Mouse (Mus musculus): ENCODE results near the gene Elk4.
A peak's percentile ranks its signal among the peaks of the same experiment; 100 is the strongest.

Elk4 gene

DNA sequence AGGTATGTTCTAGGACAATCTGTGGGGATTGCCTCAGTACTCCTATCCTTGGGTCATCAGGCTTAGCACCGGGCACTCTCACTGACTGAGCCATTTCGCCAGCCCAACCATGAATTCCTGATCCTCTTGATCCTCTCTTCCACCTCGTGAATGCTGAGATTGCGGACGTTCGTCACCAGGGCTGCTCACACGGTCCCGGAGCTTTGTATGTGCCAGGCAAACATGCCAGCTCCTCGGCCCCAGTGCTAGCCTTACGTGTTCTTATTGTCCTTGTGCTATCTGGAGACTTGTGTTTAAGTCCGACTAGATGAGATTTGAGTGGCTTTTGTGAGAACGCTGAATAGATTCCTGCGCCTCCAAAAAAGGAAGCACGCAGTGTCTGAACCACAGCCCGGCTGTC is 20.0 kb upstream of the Elk4 start:
- no peak for DNase-seq (ENCODE audit: low read depth)

DNA sequence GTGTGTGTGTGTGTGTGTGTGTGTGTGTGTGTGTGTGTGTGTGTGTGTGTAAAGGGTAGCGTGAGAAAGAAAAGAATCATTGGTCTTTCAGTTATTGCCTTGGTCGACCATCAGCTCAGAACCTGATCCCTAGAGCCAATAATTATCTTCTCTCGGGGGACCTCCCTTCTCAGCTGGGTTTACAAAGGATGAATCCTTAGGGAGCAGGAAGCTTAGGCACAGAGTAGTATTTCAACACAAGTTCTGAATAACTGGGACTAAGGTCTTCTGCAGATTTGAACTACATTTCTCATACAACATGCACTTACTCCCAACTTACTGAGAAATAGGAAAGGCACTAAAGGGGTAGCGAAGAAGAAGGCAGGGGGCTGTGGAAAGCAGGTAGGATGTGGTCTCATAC is 17.9 kb upstream of the Elk4 start:
- no peak for DNase-seq (ENCODE audit: low read depth)

- no peak for DNase-seq (ENCODE audit: low read depth)
Measured at GRCm38 (mm10) chr1:131990083-131990760, 17.2 kb upstream of the Elk4 start.

DNA sequence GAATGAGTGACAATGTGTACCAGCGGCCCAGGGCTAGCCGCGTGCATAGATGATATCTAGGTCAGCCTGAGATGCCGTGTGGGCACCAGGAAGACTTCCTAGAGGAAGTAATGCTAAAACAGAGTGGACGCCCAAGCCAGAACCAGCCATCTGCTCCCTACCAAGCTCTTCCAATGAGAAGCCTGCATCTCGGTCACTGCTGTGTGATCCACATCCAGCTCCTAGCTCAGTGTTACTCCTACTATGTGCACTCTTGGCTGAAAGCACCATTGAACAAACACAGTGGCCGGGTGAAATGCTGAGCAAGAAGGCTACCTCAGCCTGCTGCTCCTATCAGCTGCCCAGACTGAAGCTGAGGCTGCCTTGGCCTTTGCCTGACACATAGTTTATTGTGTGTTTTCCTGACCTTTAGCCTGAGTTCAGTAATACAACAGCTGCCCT is 14.8 kb upstream of the Elk4 start:
- no peak for DNase-seq (ENCODE audit: low read depth)

- DNase-seq (ENCODE audit: low read depth) = no peak
Measured at GRCm38 (mm10) chr1:131993169-131994040, 14.0 kb upstream of the Elk4 start.

DNA sequence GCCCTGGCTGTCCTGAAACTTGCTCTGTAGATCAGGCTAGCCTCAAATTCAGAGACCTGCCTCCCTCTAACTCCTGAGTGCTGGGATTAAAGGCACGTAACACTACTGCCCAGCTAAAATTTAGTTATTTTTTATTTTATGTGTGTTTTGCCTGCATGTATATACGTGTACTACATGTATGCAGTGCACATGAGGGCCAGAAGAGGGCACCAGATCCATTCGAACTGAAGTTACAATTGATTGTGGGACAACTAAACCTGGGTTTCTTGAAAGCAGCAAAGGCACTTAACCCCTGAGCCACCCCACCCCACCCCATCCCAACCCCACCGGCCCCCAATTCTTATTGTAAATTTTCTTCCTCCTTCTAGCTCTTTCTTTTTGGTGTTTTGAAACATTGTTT is 12.3 kb upstream of the Elk4 start:
- DNase-seq (ENCODE audit: low read depth) = peak; percentile 53

DNA sequence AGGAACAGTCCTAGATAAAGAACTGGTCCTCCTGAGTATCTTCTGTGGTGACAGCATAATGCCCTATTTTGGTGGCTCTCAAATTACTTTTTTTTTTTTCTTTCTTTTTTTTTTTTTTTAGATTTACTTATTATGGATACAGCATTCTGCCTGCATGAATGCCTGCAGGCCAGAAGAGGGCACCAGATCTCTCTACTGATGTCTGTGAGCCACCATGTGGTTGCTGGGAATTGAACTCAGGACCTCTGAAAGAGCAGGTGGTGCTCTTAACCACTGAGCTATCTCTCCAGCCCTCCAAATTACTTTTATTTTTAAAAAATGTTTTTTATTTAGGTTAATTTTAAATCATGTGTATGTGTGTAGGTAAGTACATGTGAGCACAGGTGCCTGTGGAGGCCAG is 6.9 kb upstream of the Elk4 start:
- DNase-seq (ENCODE audit: low read depth) = no peak

GRCm38 (mm10) chr1:132001880-132002330 is 5.5 kb upstream of the Elk4 start:
- no peak for DNase-seq (ENCODE audit: low read depth)

GRCm38 (mm10) chr1:132003111-132003510 is 4.3 kb upstream of the Elk4 start:
- DNase-seq (ENCODE audit: low read depth) = no peak

GRCm38 (mm10) chr1:132003817-132004216 is 3.6 kb upstream of the Elk4 start:
- DNase-seq (ENCODE audit: low read depth) = no peak

DNA sequence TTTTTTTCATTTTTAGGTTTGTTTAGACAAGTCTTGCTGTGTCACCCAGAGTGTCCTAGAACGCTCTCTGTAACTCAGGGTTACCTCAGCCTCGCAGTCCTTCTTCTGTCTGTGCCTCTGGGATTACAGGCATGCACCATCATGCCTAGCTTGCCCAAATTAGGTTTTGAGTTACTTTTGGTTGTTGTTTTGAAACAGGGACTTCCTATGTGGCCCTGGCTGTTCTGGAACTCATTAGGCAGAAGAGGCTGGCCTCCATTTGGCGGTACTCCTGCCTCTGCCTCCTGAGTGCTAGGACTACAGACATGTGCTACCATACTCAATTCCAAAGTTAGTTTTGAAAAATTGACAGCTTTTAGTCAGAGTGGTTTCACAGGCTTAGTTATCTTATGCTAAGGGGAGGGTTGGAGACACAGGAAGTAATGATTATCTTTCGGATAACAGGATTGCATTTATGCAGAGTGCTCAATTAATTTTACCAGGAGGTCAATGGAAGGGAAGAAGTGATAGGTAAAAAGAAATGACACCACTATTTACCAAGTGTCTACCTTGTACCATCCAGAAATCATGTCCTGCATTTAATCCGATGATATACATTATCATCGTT is 2.7 kb upstream of the Elk4 start:
- no peak for DNase-seq (ENCODE audit: low read depth)

DNA sequence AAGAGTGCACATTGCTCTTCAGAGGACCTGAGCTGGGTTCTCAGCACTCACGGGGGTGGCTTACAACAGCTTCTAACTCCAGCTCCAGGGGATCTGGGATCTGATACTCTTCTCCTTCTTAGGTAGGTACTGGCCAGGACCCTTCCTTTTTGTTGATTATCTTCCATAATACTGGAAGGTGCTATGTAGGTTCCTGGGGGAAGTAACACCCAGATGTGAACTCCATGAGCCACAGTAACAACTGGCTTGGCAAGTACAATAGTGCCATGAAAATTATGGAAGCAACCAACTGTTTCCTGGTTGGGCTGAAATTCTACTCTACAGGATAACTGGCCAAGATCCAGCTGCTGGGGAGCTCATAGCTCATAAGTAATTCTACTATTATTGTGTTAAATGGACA is 1.9 kb upstream of the Elk4 start:
- DNase-seq (ENCODE audit: low read depth) = no peak

DNA sequence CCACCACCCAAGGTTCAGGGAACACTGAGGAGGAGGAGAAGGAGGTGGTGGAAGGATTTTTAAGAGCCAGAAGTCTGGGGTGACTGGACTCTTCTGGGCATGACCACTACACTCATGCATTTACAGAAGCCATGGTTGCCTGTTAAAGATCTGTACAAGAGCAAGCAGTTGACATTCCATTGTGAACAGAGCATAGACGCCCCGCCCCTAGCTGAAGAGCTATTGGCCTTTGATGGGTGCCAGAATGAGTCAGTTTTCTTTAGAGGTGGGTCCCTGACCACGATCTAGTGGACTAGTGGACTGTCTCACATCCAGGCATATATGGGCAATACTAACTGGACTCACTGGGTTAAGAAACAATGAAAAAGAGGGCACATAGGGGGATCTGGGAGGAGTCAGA is 1.4 kb upstream of the Elk4 start:
- no peak for DNase-seq (ENCODE audit: low read depth)

GRCm38 (mm10) chr1:132006721-132007120 is 686 bp upstream of the Elk4 start:
- no peak for DNase-seq (ENCODE audit: low read depth)

- peak; percentile 73 for DNase-seq (ENCODE audit: low read depth)
Measured at GRCm38 (mm10) chr1:132007828-132008827, 721 bp downstream of the Elk4 start.

DNA sequence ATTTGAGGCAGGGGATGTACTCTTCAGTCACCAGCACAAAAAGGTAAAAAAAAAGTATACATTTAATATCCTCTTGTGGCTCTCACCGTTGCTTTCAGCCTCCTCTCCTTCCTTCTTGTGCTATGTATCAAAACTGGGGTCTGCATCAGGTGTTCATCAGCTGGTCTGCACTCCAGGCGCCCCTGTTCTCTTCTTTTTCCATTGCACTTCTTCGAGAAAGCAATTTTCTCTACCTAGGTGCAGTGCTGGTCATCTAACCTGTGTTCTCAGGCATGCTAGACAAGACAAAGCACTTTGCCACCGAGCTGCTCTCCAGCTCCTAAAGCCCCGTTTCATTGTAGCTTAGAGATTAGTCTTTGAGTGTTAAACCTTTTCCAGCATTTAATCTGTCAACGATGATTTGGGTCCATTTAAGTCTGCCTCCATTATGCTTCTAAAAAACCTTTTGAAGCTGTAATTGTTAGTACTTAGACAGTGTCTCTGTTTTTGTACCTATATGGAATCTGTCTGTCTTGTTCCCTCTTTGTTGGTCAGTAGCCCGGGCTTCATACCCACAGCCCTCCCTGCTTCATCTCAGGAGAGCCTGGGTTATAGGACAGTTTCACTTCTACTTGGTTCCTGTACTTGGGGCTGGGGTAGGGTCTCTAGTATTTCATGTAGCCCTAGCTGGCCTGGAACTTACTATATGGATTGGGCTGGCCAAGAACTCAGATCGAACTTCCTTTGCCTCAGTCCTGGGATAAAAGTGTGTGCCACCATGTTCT is 1.7 kb downstream of the Elk4 start:
- no peak for DNase-seq (ENCODE audit: low read depth)

- peak; percentile 47 for DNase-seq (ENCODE audit: low read depth)
Measured at GRCm38 (mm10) chr1:132010632-132011501, 3.5 kb downstream of the Elk4 start.

DNA sequence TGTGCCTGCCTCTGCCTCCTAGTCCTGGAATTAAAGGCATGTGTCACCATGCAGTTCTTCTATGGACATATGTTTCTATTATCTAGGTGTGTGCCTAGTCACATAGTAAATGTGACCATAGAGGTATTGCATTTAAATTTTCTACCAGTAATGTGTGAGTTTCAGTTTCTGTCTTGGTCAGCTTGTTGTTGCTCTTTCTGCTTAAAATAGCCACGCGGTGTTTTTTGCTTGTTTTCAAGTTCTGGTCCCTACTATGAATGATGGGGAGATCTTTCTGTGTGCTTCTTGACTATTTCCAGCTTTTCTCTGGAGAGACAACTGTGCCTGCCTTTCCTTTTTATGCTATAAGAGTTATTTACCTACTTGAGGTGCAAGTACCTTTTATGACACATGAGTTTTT is 4.4 kb downstream of the Elk4 start:
- no peak for DNase-seq (ENCODE audit: low read depth)

DNA sequence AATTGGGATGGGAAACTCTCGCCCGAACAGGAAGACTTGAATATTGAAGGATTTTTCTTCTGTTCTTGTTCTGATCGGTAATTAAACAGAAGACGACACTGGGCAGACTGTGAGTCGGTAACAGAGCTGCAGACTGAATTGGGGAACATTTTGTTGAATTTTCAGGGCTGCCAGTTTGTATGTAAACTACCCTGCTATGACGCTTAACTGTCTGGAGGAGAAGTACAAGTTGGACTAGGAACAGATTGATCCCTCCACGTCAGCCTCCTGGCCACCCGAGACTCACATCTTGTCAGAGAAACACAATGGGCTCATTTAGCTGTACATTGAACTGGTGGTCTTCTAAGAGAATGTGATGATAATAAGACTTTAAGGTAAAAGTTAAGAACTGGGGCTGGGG is 5.5 kb downstream of the Elk4 start:
- DNase-seq (ENCODE audit: low read depth) = no peak

GRCm38 (mm10) chr1:132014800-132015199 is 7.4 kb downstream of the Elk4 start:
- no peak for DNase-seq (ENCODE audit: low read depth)

Measured in c-Kit-positive CD71-negative TER-119-negative erythroid progenitor cells, embryonic 14.5 days (primary cell).